Mouse (Mus musculus) spleen, adult 2 months (tissue): Measurements from ENCODE around the gene Acsm1.

ENCODE experiments used
- CTCF ChIP-seq: fragments of 200-500 bp; IDR thresholded peaks from 2 replicates; pipeline ENCODE4 v1.5.1; 2011; ENCODE audit warnings: mild to moderate bottlenecking, inconsistent platforms; ENCODE audit not compliant: insufficient read depth, insufficient read length, insufficient replicate concordance; ENCODE audit errors: extremely low read depth
- POLR2A ChIP-seq: fragments of 200-500 bp; IDR thresholded peaks from 2 replicates; pipeline ENCODE4 v1.6.1; 2011; ENCODE audit warnings: low read depth, low read length, inconsistent platforms

- no peak for TF ChIP-seq CTCF
- no peak for TF ChIP-seq POLR2A
Measured at GRCm38 (mm10) chr7:119601954-119602317, 4.9 kb upstream of the Acsm1 start.
